Mouse (Mus musculus) limb, embryonic 15.5 days (tissue): Measurements from ENCODE around the gene Ppp6c. TPM values are rescaled to one million over a fixed set of nuclear protein-coding genes. Genes with fewer than 3 reads are reported as not detected.

Experiments used
- polyA plus RNA-seq: library from polyadenylated mRNA; unstranded; fragments of >200 nt; fragmentation: Nextera tagmentation; extraction: Ambion mirVana; gene quantifications from 2 replicates; pipeline ENCODE4 v1.2.1, GENCODE M21; 2015

The Ppp6c gene
- polyA plus RNA-seq, 1 experiment from 2014 or later = 80.0 TPM

Other genes with a start within 250 kb of the Ppp6c start
- gene Wdr38, start 229.0 kb downstream of the Ppp6c start, polyA plus RNA-seq = 1.5 and 1.7 TPM in 2 replicates
- gene Arpc5l, start 221.1 kb downstream of the Ppp6c start, polyA plus RNA-seq = 117 TPM in 2 replicates
- 906 and 974 TPM in 2 replicates for gene Rpl35, start 220.8 kb downstream of the Ppp6c start, polyA plus RNA-seq
- gene Golga1, start 160.9 kb downstream of the Ppp6c start, polyA plus RNA-seq = 29.3 and 29.6 TPM in 2 replicates
- 9.3 and 11.7 TPM in 2 replicates for gene Scai, start 35.7 kb downstream of the Ppp6c start, polyA plus RNA-seq